Mouse (Mus musculus) cerebellum, adult 2 months (tissue): ENCODE results near the gene Lyve1.

Experiments used
- CTCF ChIP-seq: fragments of 200-500 bp; IDR thresholded peaks from 2 replicates; pipeline ENCODE4 v1.5.1; 2011; ENCODE audit warnings: low read depth, mild to moderate bottlenecking, control low read depth, low read length, moderate library complexity, borderline replicate concordance; ENCODE audit not compliant: insufficient read depth
- POLR2A ChIP-seq: fragments of 200-500 bp; IDR thresholded peaks from 2 replicates; pipeline ENCODE4 v1.6.1; 2011; ENCODE audit warnings: low read length, control low read depth, borderline replicate concordance; ENCODE audit not compliant: insufficient read depth

DNA sequence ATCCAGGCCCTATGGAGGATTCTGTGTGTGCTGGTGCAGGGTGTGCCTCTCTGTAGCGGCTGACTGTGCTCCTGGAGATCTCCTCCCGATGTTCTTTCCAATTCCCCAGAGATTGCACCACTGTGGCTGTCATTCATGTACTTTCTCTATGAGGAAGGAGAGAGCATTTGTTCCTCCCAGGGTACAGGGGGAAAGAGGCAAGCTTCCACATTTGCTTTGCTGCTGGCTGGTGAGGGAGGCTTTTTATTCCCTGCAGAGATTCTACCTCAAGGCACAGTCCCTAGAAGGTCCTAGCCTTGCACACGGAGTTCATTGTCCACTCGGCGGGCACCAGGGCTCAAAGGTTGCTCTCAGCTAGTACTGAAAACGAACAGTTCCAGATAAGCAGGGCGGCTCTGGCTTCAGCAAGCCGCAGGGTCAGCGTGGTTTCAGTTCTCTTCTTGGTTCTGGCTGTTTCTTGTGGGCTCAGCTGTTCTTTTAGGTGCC is 28.5 kb upstream of the Lyve1 start:
- TF ChIP-seq POLR2A = no peak
- no peak for TF ChIP-seq CTCF
